Mouse (Mus musculus) kidney, adult 2 months (tissue): Measurements from ENCODE around the gene Gm20716.

ENCODE experiments used
- CTCF ChIP-seq: fragments of 200-500 bp; conservative IDR thresholded peaks from 2 replicates; pipeline ENCODE4 v1.5.1; 2011; ENCODE audit warnings: low read depth, mild to moderate bottlenecking, control low read depth, low read length, moderate library complexity, mixed read lengths; ENCODE audit not compliant: insufficient read depth, insufficient read length
- POLR2A ChIP-seq: fragments of 200-500 bp; IDR thresholded peaks from one replicate; pipeline ENCODE4 v1.6.1; 2011; ENCODE audit warnings: low read depth, low read length, control low read depth

DNA sequence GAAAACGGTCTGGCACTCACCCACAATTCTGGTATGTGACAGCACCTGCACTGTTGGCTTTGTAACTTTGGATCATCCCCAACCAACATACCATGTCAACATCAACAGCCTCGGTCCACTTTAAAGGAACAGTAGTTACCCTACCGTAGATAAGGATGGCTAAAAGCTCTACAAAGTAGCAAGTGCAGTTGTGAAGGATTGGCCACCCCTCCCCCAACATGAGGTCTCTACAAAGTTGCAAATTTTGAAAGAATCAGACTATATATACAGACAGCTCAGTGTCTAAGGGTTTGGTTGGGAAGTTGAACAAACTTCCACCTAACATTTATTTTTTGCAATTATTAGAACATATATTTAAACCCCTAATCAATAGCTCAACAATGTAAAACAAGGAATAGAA is 22.3 kb downstream of the Gm20716 start:
- TF ChIP-seq POLR2A (no peak), CTCF (no peak)
